Mouse (Mus musculus): Measurements from ENCODE around the gene Hist2h3b.
"Not testable (repeated sequence)": the region's sequence is repeated elsewhere in the genome, so short reads cannot be mapped to it uniquely, and the experiment has no call there.

DNA sequence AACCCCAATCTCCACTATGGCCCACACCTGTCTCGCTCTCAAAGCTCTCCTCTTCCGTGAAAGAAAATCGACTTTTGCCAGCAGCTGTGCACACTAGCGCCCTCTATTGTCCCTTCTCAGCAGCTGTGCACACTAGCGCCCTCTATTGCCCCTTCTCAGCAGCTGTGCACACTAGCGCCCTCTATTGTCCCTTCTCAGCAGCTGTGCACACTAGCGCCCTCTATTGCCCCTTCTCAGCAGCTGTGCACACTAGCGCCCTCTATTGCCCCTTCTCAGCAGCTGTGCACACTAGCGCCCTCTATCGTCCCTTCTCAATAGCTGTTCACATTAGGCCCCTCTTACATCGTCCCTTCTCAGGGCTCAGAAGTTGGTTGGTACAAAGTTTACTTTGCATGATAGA is 18.9 kb downstream of the Hist2h3b start:
- peak; percentile 78 for TF ChIP-seq CTCF (IDR thresholded peaks at IDR 0.05; ENCODE audit: extremely low read depth, insufficient read depth, low read length)
- not testable (repeated sequence) for TF ChIP-seq POLR2A (IDR thresholded peaks at IDR 0.05; ENCODE audit: extremely low read depth, insufficient read depth, low read length)

Measured in cortical plate, adult 2 months (tissue).